Mouse (Mus musculus): Measurements from ENCODE around the gene Clec2g. TPM values are rescaled to one million over a fixed set of nuclear protein-coding genes. Genes with fewer than 3 reads are reported as not detected.
"Not testable (repeated sequence)": the region's sequence is repeated elsewhere in the genome, so short reads cannot be mapped to it uniquely, and the experiment has no call there.

Gene Clec2g
- total and polyA plus RNA-seq, 2 experiments from 2014 or later = not detected

DNA sequence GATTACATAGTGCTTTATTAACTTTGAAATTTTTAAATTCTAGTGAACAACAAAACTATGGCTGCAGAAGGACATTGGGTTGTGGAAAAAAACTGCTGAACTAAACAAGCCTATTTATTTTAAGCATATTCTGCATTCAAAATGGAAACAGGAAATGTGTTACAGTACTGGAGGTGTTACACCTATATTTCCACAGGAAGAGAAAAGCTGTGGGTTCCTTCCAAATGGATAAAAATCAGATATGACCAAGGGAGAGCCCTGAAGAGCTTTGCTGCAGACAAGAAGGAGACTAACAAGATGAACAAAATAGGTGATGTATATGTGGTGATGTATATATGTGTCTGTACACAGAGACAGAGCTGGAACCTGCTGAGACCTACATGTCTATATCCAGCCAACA is 30.3 kb downstream of the Clec2g start:
- Histone ChIP-seq H3K9ac (no peak overlapping the region), H3K4me3 (ENCODE audit: low read depth, low read length) (no peak overlapping the region), H3K27ac (ENCODE audit: low read depth, low read length) (no peak overlapping the region), H3K4me1 (ENCODE audit: insufficient read depth) (no peaks in the 10 kb centered on the region), H3K36me3 (ENCODE audit: insufficient read depth) (no peaks in the 10 kb centered on the region), H3K9me3 (ENCODE audit: low read length) (no peaks in the 10 kb centered on the region), H3K4me2 (ENCODE audit: low read depth) (no peak overlapping the region), H3K27me3 (ENCODE audit: insufficient read depth, low read length) (no peaks in the 10 kb centered on the region)
- no peak for DNase-seq
- ATAC-seq = no peak
- TF ChIP-seq CTCF (IDR thresholded peaks at IDR 0.05; ENCODE audit: low read depth) = no peak

DNA sequence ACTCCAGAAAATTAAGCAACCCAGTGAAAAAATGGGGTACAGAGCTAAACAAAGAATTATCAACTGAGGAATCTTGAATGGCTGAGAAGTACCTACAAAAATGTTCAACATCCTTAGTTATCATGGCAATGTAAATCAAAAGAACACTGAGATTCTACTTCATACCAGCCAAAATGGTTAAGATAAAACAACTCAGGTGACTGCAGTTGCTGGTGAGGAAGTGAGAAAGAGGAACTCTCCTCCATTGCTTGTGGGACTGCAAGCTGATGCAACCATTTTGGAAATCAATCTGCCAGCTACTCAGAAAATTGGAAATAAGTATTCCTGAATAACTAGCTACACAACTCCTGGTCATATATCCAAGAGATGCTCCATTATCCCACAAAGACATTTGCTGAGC is 34.3 kb downstream of the Clec2g start:
- TF ChIP-seq CTCF (IDR thresholded peaks at IDR 0.05; ENCODE audit: low read depth) = no peak
- H3K36me3 ChIP-seq (ENCODE audit: insufficient read depth) = no peaks in the 10 kb centered on the region
- H3K27me3 ChIP-seq (ENCODE audit: insufficient read depth, low read length) = no peaks in the 10 kb centered on the region
- DNase-seq = no peak
- no peak overlapping the region for H3K27ac ChIP-seq (ENCODE audit: low read depth, low read length)
- H3K9me3 ChIP-seq (ENCODE audit: low read length) = no peaks in the 10 kb centered on the region
- no peak overlapping the region for H3K9ac ChIP-seq
- H3K4me2 ChIP-seq (ENCODE audit: low read depth) = no peak overlapping the region
- no peaks in the 10 kb centered on the region for H3K4me1 ChIP-seq (ENCODE audit: insufficient read depth)
- ATAC-seq = no peak
- no peak overlapping the region for H3K4me3 ChIP-seq (ENCODE audit: low read depth, low read length)

DNA sequence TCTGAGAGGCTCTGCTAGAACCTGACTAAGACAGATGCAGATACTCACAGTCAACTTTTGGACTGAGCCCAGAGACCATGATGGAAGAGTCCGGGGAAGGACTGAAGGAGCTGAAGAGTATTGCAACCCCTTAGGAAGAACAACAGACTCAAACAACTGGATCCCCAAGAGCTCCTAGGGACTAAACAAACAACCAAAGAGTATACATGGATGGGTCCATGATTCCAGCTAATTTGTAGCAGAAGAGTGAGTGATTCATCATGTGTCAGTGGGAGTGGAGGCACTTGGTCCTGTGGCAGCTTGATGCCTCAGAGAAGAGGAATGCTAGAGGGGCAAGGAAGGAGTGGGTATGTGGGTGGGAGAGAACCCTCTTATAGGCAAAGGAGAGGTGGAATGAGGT is 35.6 kb downstream of the Clec2g start:
- Histone ChIP-seq H3K4me3 (ENCODE audit: low read depth, low read length) (no peak overlapping the region), H3K4me1 (ENCODE audit: insufficient read depth) (no peaks in the 10 kb centered on the region), H3K4me2 (ENCODE audit: low read depth) (no peak overlapping the region), H3K27me3 (ENCODE audit: insufficient read depth, low read length) (no peaks in the 10 kb centered on the region), H3K27ac (ENCODE audit: low read depth, low read length) (no peak overlapping the region), H3K9ac (no peak overlapping the region), H3K36me3 (ENCODE audit: insufficient read depth) (no peaks in the 10 kb centered on the region), H3K9me3 (ENCODE audit: low read length) (no peaks in the 10 kb centered on the region)
- TF ChIP-seq CTCF (IDR thresholded peaks at IDR 0.05; ENCODE audit: low read depth) = no peak
- no peak for ATAC-seq
- 86% methylated on average over 1 of the region's 1 CpGs for WGBS
- no peak for DNase-seq

DNA sequence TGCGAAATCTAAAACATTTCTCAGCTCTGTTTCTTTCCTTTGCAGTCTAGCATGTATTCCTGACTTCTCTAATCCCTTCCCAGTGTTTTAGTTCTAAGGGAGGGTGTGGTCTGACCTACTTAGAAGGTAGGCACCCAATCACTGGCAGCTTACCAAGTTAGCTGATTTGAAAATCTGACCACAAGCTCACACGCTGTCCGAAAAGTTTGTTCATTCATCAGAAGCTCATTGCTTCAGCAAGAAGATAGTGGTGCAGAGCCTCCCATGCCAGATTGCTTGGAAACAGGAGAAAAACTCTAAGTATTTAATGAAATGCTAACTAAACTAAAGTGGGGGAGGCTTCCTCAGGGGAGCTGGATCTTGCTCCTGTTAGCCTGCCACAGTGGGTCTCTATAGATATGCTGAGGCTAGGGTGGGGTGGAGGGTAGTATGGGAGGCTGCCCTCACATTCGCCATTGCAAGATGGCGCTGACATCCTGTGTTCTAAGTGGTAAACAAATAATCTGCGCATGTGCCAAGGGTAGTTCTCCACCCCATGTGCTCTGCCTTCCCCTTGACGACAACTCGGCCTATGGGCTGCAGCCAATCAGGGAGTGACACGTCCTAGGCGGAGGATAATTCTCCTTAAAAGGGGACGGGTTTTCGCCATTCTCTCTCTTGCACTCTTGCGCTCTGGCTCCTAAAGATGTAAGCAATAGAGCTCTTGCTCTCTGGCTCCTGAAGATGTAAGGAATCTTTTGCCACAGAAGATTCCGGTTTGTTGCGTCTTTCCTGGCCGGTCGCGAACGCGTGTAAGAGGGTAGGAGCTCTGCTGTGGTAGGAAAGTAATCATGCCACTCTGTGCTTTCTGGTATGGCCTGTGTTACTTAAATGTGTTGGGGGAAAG is 36.6 kb downstream of the Clec2g start:
- H3K27me3 ChIP-seq (ENCODE audit: insufficient read depth, low read length); H3K9me3 ChIP-seq (ENCODE audit: low read length); ATAC-seq; H3K27ac ChIP-seq (ENCODE audit: low read depth, low read length); H3K9ac ChIP-seq; H3K4me1 ChIP-seq (ENCODE audit: insufficient read depth); H3K4me2 ChIP-seq (ENCODE audit: low read depth); DNase-seq; H3K36me3 ChIP-seq (ENCODE audit: insufficient read depth); H3K4me3 ChIP-seq (ENCODE audit: low read depth, low read length): not testable (repeated sequence)
- WGBS = 95% methylated on average over 20 of the region's 20 CpGs

DNA sequence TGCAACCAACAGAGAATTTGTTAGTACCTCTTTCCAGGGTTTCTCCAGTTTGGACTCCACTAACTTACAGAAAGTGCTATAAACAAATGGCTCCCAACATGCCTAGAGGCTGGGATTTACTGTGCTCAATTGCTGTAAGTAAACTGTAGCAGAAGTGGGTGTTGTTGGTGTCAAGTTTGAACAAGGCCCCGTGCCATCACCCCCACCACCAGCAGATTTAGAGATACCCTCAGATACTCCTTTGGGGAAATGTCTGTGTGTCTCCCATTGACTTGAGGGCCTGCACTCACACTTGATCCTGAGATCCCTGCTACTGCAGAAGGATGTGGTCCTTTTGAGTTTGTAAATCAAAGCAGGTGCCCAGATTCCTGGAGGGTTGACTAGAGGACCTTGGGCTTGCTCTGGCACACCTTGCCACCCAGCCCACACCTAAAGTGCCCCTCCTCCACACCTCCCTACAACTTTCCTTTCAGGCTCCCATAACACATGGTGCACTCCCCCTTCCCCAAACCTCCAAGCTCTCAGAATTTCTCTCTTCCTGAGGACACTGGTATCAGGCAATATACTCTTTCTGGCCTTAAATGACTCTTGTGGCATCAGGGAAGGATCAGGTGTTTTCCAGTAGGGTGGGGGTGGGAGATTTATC is 37.3 kb downstream of the Clec2g start:
- TF ChIP-seq CTCF (IDR thresholded peaks at IDR 0.05; ENCODE audit: low read depth) = no peak
- no peaks in the 10 kb centered on the region for H3K27me3 ChIP-seq (ENCODE audit: insufficient read depth, low read length)
- no peaks in the 10 kb centered on the region for H3K36me3 ChIP-seq (ENCODE audit: insufficient read depth)
- H3K4me3 ChIP-seq (ENCODE audit: low read depth, low read length) = no peak overlapping the region
- H3K4me2 ChIP-seq (ENCODE audit: low read depth) = no peak overlapping the region
- ATAC-seq = no peak
- H3K4me1 ChIP-seq (ENCODE audit: insufficient read depth) = no peaks in the 10 kb centered on the region
- 84% methylated on average over 1 of the region's 1 CpGs for WGBS
- H3K9ac ChIP-seq = no peak overlapping the region
- H3K27ac ChIP-seq (ENCODE audit: low read depth, low read length) = no peak overlapping the region
- no peak for DNase-seq
- H3K9me3 ChIP-seq (ENCODE audit: low read length) = no peaks in the 10 kb centered on the region

DNA sequence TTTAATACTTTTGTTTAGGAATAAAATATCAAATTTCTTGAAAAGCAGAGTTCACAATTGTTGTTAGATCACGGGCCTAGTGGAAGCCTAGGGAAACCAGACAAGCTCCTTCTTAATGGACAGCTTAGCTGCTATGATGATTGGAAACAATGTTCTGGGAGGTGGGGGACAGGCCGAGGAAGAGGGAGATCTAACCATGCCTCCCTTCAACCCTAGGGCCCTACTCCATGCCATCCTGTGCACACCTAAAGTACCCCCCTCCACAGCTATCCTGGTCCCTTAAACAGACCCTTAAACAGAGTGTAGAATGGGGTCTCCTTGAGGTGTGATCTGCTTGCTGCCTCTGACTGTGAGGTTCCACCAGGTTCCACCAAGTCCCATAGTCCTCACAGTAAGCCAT is 38.0 kb downstream of the Clec2g start:
- Histone ChIP-seq H3K4me1 (ENCODE audit: insufficient read depth) (no peaks in the 10 kb centered on the region), H3K4me2 (ENCODE audit: low read depth) (no peak overlapping the region), H3K9me3 (ENCODE audit: low read length) (no peaks in the 10 kb centered on the region), H3K9ac (no peak overlapping the region), H3K36me3 (ENCODE audit: insufficient read depth) (no peaks in the 10 kb centered on the region), H3K27me3 (ENCODE audit: insufficient read depth, low read length) (no peaks in the 10 kb centered on the region), H3K4me3 (ENCODE audit: low read depth, low read length) (no peak overlapping the region), H3K27ac (ENCODE audit: low read depth, low read length) (no peak overlapping the region)
- no peak for TF ChIP-seq CTCF (IDR thresholded peaks at IDR 0.05; ENCODE audit: low read depth)
- 90% methylated on average over 2 of the region's 2 CpGs for WGBS
- ATAC-seq (no peak), DNase-seq (no peak)

DNA sequence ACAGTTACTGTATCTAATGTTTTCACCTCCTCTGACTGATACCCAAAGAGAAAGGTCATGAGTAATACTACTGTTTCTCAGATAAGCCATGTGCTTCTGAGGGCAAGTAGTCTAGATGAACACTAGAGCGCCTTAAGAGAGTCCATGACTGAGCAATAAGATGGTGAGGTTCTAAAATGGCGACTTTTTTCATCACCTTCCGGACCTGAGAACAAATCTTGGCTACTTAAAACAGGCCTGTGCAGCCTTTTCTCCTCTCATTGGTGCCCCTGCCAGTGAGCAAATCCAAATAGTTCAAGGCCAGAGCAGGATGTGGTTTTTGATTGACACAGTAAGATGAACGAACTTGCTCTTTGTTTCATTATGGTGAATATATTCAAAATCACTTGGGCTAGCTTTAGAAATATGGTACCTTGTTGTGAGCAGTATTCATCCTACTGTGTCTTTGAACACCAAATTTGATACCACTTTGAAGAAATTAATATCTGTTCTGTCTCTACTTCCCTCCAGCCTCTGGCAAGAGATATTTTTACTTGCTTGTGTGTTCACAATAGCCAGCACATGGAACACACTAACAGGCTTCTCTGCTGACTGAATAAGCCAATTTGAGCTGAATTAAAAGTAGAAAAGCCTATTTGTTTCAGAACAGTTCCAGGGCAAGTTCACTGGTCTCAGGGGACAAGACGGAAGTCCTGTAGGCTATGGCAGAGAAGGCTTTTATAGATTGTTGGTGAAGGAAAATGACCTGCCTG is 38.7 kb downstream of the Clec2g start:
- ATAC-seq (no peak), DNase-seq (no peak)
- no peaks in the 10 kb centered on the region for H3K9me3 ChIP-seq (ENCODE audit: low read length)
- WGBS = 83% methylated on average over 5 of the region's 5 CpGs
- no peak for TF ChIP-seq CTCF (IDR thresholded peaks at IDR 0.05; ENCODE audit: low read depth)
- no peaks in the 10 kb centered on the region for H3K4me1 ChIP-seq (ENCODE audit: insufficient read depth)
- H3K9ac ChIP-seq = no peak overlapping the region
- no peaks in the 10 kb centered on the region for H3K27me3 ChIP-seq (ENCODE audit: insufficient read depth, low read length)
- no peak overlapping the region for H3K27ac ChIP-seq (ENCODE audit: low read depth, low read length)
- H3K4me2 ChIP-seq (ENCODE audit: low read depth) = no peak overlapping the region
- H3K4me3 ChIP-seq (ENCODE audit: low read depth, low read length) = no peak overlapping the region
- H3K36me3 ChIP-seq (ENCODE audit: insufficient read depth) = no peaks in the 10 kb centered on the region

Measured in forebrain, postnatal 0 days (tissue).